Mouse (Mus musculus) Patski (cell line): ENCODE measurements around the gene Ccn6. TPM values are rescaled to one million over a fixed set of nuclear protein-coding genes. Genes with fewer than 3 reads are reported as not detected.
"Not testable (repeated sequence)": the region's sequence is repeated elsewhere in the genome, so short reads cannot be mapped to it uniquely, and the experiment has no call there.

Source experiments
- ATAC-seq: fragments of 100-300 bp; one replicate; pipeline ENCODE4 v1.8.0; 2021
- CTCF ChIA-PET: fragments of 350-600 bp; sonication (Branson Sonifier 250); formaldehyde crosslinking; loops from one replicate; lab custom pipeline; 2022; ENCODE audit warnings: inconsistent platforms; lab: Charles Lee
- POLR2A ChIA-PET: fragments of 350-600 bp; sonication (Branson Sonifier 250); formaldehyde crosslinking; loops from one replicate; lab custom pipeline; 2022; ENCODE audit warnings: antibody characterized with exemption, inconsistent platforms; lab: Charles Lee
- DNase-seq: peaks from one replicate; pipeline ENCODE4 v3.0.0-alpha.2; 2011; ENCODE audit warnings: low read depth, low spot score
- H3K27me3 ChIP-seq: fragments of 371-371 bp; one replicate; pipeline ENCODE4 v1.5.1; 2021
- CTCF ChIP-seq: fragments of 100-300 bp; IDR thresholded peaks from one replicate; pipeline ENCODE4 v1.5.1; 2021
- in situ Hi-C: fragments of 300-500 bp; cut with MboI; formaldehyde crosslinking; loops from 3 replicates; pipeline ENCODE4 v1.11.1; 2018; ENCODE audit warnings: low pct_unique_long_range_greater_than_20kb, mixed read lengths
- polyA plus RNA-seq: library from polyadenylated mRNA; unstranded; gene quantifications from one replicate; pipeline ENCODE4 v1.2.3, GENCODE M21; 2021

The Ccn6 gene
- 0.06 TPM for polyA plus RNA-seq

GRCm38 (mm10) chr10:39163694-39164093, at the start of gene Ccn6:
Gene Ccn6 (minus strand): TSS chr10:39163794.
- TF ChIP-seq CTCF, result no peak
- POLR2A ChIA-PET, result interaction anchor here (1.0 kb wide), 1 partner anchor 569 kb away, joined by 3 read pairs; no protein-coding TSS in a partner anchor
- H3K27me3 ChIP-seq, result peaks cover 3% of the 10 kb centered on the region
- DNase-seq (no peak), ATAC-seq (no peak)
- CTCF ChIA-PET, result interaction anchor here (1.1 to 1.2 kb wide), 2 partner anchors 9 to 11 kb away, joined by 3 to 4 read pairs; no protein-coding TSS in a partner anchor
- in situ Hi-C loops, result loop anchor here (25.0 kb wide), 1 partner anchor 649 kb away; no protein-coding TSS in a partner anchor

- DNase-seq, result no peak
- no peaks in the 10 kb centered on the region for H3K27me3 ChIP-seq
- in situ Hi-C loops, result no loop called here
- ChIA-PET POLR2A (no interaction called here), CTCF (interaction anchor here (1.1 kb wide), 1 partner anchor 39 kb away, joined by 4 read pairs; no protein-coding TSS in a partner anchor)
- TF ChIP-seq CTCF, result no peak
- ATAC-seq, result no peak
These were observed 46.4 kb upstream of the Ccn6 start for GRCm38 (mm10) chr10:39210031-39210430.

- TF ChIP-seq CTCF, result no peak
- in situ Hi-C loops, result no loop called here
- H3K27me3 ChIP-seq, result no peaks in the 10 kb centered on the region
- ChIA-PET CTCF (interaction anchor here (1.1 kb wide), 1 partner anchor 38 kb away, joined by 4 read pairs; no protein-coding TSS in a partner anchor), POLR2A (no interaction called here)
- no peak for DNase-seq
- ATAC-seq, result peak; percentile 39
These were observed 45.8 kb upstream of the Ccn6 start for GRCm38 (mm10) chr10:39209161-39210025.

- TF ChIP-seq CTCF, result no peak
- no peaks in the 10 kb centered on the region for H3K27me3 ChIP-seq
- CTCF ChIA-PET, result interaction anchor here (1.1 kb wide), 1 partner anchor 38 kb away, joined by 4 read pairs; no protein-coding TSS in a partner anchor
These were observed 45.1 kb upstream of the Ccn6 start for GRCm38 (mm10) chr10:39208712-39209111.

GRCm38 (mm10) chr10:39207310-39207855, 43.8 kb upstream of the Ccn6 start:
- CTCF ChIA-PET, result interaction anchor here (0.8 kb wide), 1 partner anchor 15 kb away, joined by 3 read pairs; no protein-coding TSS in a partner anchor
- no peak for TF ChIP-seq CTCF
- POLR2A ChIA-PET, result no interaction called here
- in situ Hi-C loops, result no loop called here
- DNase-seq (no peak), ATAC-seq (no peak)
- no peaks in the 10 kb centered on the region for H3K27me3 ChIP-seq

More at GRCm38 (mm10) chr10:39208712-39209111, 45.1 kb upstream of the Ccn6 start:
- in situ Hi-C loops, result no loop called here
- POLR2A ChIA-PET, result no interaction called here
- ATAC-seq, result no peak
- DNase-seq, result no peak

- no peak for DNase-seq
- ATAC-seq, result no peak
- ChIA-PET CTCF (interaction anchor here (1.5 kb wide), 1 partner anchor 33 kb away, joined by 3 read pairs; no protein-coding TSS in a partner anchor), POLR2A (no interaction called here)
- in situ Hi-C loops, result no loop called here
- H3K27me3 ChIP-seq, result no peaks in the 10 kb centered on the region
- TF ChIP-seq CTCF, result no peak
These were observed 38.9 kb upstream of the Ccn6 start for GRCm38 (mm10) chr10:39202490-39202889.

GRCm38 (mm10) chr10:39198216-39198615, 34.6 kb upstream of the Ccn6 start:
- H3K27me3 ChIP-seq, CTCF ChIA-PET, ATAC-seq, POLR2A ChIA-PET, DNase-seq: not testable (repeated sequence)
- in situ Hi-C loops, result loop anchor here (25.0 kb wide), 1 partner anchor 989 kb away; no protein-coding TSS in a partner anchor

- ATAC-seq, result no peak
- ChIA-PET POLR2A (no interaction called here), CTCF (interaction anchor here (1.0 to 1.5 kb wide), 3 partner anchors 9 to 20 kb away, joined by 3 read pairs; no protein-coding TSS in a partner anchor)
- DNase-seq, result no peak
- no peak for TF ChIP-seq CTCF
- no peaks in the 10 kb centered on the region for H3K27me3 ChIP-seq
- in situ Hi-C loops, result loop anchor here (25.0 kb wide), 1 partner anchor 995 kb away; no protein-coding TSS in a partner anchor
These were observed 29.1 kb upstream of the Ccn6 start for GRCm38 (mm10) chr10:39192673-39193072.

- in situ Hi-C loops, result loop anchor here (25.0 kb wide), 1 partner anchor 1002 kb away; no protein-coding TSS in a partner anchor
- no peak for ATAC-seq
- no peaks in the 10 kb centered on the region for H3K27me3 ChIP-seq
- no peak for DNase-seq
- TF ChIP-seq CTCF, result no peak
- CTCF ChIA-PET, result interaction anchor here (3.2 kb wide), 1 partner anchor 14 kb away, joined by 16 read pairs; no protein-coding TSS in a partner anchor
- POLR2A ChIA-PET, result no interaction called here
These were observed 21.9 kb upstream of the Ccn6 start for GRCm38 (mm10) chr10:39185545-39185906.

- in situ Hi-C loops, result loop anchor here (25.0 kb wide), 1 partner anchor 1002 kb away; no protein-coding TSS in a partner anchor
- DNase-seq (no peak), ATAC-seq (no peak)
- CTCF ChIA-PET, result interaction anchor here (3.2 kb wide), 1 partner anchor 13 kb away, joined by 16 read pairs; no protein-coding TSS in a partner anchor
- no peaks in the 10 kb centered on the region for H3K27me3 ChIP-seq
- no peak for TF ChIP-seq CTCF
- POLR2A ChIA-PET, result no interaction called here
These were observed 21.4 kb upstream of the Ccn6 start for GRCm38 (mm10) chr10:39184864-39185544.
